Comparison of ENCODE assay signal across 23 mouse cellular contexts in the genomic region with DNA sequence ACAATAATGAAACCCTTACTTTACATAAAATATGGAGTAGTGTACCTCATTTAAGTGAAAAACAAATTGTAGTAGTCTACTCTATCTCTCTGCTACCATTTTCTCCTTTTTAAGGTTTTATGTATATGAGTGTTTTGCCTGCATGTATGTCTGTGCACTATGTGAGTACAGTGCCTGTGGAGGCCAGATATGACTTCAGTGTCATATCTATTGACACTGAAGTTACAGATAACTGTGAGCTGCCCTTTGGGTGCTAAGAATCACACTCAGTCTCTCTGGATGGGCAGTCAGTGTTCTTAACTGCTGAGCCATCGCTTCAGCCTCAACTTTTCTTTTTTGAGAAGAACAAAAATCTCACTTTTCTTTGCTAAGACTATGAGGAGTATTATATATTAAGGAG. TPM values are rescaled to one million over a fixed set of nuclear protein-coding genes. Genes with fewer than 3 reads are reported as not detected.
DNase-seq lines count a peak whose midpoint lies in the region; ATAC-seq lines count a peak whose summit lies in the region.
"Had no signal": no experiment of that assay in that cellular context is flagged by ENCODE, and none has a peak within 500 bp of the region (broad histone marks: within the 10 kb centered on the region; RNA-seq: fewer than 3 reads in every experiment).

No protein-coding gene starts in this region.

- WGBS in liver, embryonic 13.5 days (ENCODE audit: insufficient replicate concordance), result 31% methylated on average over 1 of the region's 1 CpGs

- peak; percentile 11 for DNase-seq in spleen, adult 12 weeks (ENCODE audit: low spot score)
- no peak for DNase-seq in spleen, postnatal 14 days (ENCODE audit: low spot score in 2 of 2)
- peak; percentile 83 for DNase-seq in c-Kit-positive CD71-positive TER-119-positive erythroid progenitor cells, embryonic 14.5 days (ENCODE audit: low spot score)
- peak; percentile 72 for DNase-seq in liver, embryonic 13.5 days
- DNase-seq in urinary bladder, postnatal 10 days (ENCODE audit: low spot score), result no peak
- no peak for DNase-seq in cerebellum, adult 9-11 months
- DNase-seq: B cell, adult 2 months; cerebellum, adult 11 months; cerebellum, postnatal 36 days; kidney, adult 18-20 months; layer of hippocampus, postnatal 36 days; right cerebral cortex, postnatal 25 days; thymus, postnatal 25 days had no signal

- peaks cover 60% of the 10 kb centered on the region for H3K36me3 ChIP-seq in liver, embryonic 13.5 days

- no peaks in the 10 kb centered on the region for H3K9me3 ChIP-seq in liver, embryonic 13.5 days (replicated peaks)
- H3K9me3 ChIP-seq: embryonic facial prominence, embryonic 15.5 days; forebrain, embryonic 12.5 days; hindbrain, embryonic 10.5 days; limb, embryonic 15.5 days; midbrain, embryonic 15.5 days; neural tube, embryonic 15.5 days had no signal

- ATAC-seq in liver, embryonic 13.5 days (ENCODE audit: low read depth), result peak; percentile 100
- no peak for ATAC-seq in activated CD4-positive, CD25-positive, alpha-beta regulatory T cell, adult 4 months
- ATAC-seq: hindbrain, postnatal 0 days; lung, postnatal 0 days; midbrain, embryonic 15.5 days had no signal

- H3K4me1 ChIP-seq in liver, embryonic 13.5 days (replicated peaks), result peaks cover 27% of the 10 kb centered on the region
- H3K4me1 ChIP-seq: embryonic facial prominence, embryonic 15.5 days; forebrain, embryonic 12.5 days; hindbrain, embryonic 10.5 days; limb, embryonic 15.5 days; midbrain, embryonic 15.5 days; neural tube, embryonic 15.5 days had no signal

- H3K27ac ChIP-seq in liver, embryonic 13.5 days, result peak overlapping the region; percentile 91
- H3K27ac ChIP-seq: embryonic facial prominence, embryonic 15.5 days; forebrain, embryonic 12.5 days; hindbrain, embryonic 10.5 days; hindbrain, postnatal 0 days; kidney, postnatal 0 days; limb, embryonic 15.5 days; midbrain, embryonic 15.5 days; neural tube, embryonic 15.5 days had no signal

- H3K27me3 ChIP-seq in liver, embryonic 13.5 days, result no peaks in the 10 kb centered on the region
- H3K27me3 ChIP-seq: embryonic facial prominence, embryonic 15.5 days; forebrain, embryonic 12.5 days; limb, embryonic 15.5 days; midbrain, embryonic 15.5 days; neural tube, embryonic 15.5 days had no signal

- no peak overlapping the region for H3K9ac ChIP-seq in liver, embryonic 13.5 days
- H3K9ac ChIP-seq: embryonic facial prominence, embryonic 15.5 days; forebrain, embryonic 12.5 days; limb, embryonic 15.5 days; midbrain, embryonic 15.5 days; neural tube, embryonic 15.5 days had no signal

- peak overlapping the region; percentile 45; the same call in 1 of the 2 replicates for H3K4me2 ChIP-seq in liver, embryonic 13.5 days
- H3K4me2 ChIP-seq: embryonic facial prominence, embryonic 15.5 days; forebrain, embryonic 12.5 days; limb, embryonic 15.5 days; midbrain, embryonic 15.5 days; neural tube, embryonic 15.5 days had no signal

- no peak overlapping the region for H3K4me3 ChIP-seq in liver, embryonic 13.5 days (replicated peaks)
- H3K4me3 ChIP-seq: embryonic facial prominence, embryonic 15.5 days; forebrain, embryonic 12.5 days; hindbrain, embryonic 10.5 days; limb, embryonic 15.5 days; midbrain, embryonic 15.5 days; neural tube, embryonic 15.5 days had no signal

RNA-seq across cellular contexts. Expression of a gene that starts 26.9 kb away (rescaled TPM):
- polyA plus RNA-seq in liver, embryonic 13.5 days (2015; fragmentation: Nextera tagmentation; extraction: Ambion mirVana), result 133 and 159 TPM in 2 replicates
- polyA plus RNA-seq in activated CD4-positive, CD25-positive, alpha-beta regulatory T cell, adult 4 months (2017; shearing (Covaris generic)), result 10 to 100 TPM; 61.3 to 74.2 TPM

RNA-seq across cellular contexts. Expression of a gene that starts 26.9 kb away (rescaled TPM):
- polyA plus RNA-seq in liver, embryonic 13.5 days (2015; fragmentation: Nextera tagmentation; extraction: Ambion mirVana), result 65.7 and 72.4 TPM in 2 replicates
- polyA plus RNA-seq in activated CD4-positive, CD25-positive, alpha-beta regulatory T cell, adult 4 months (2017; shearing (Covaris generic)), result 10 to 100 TPM; 41.0 to 51.7 TPM

RNA-seq across cellular contexts. Expression of a gene that starts 44.3 kb away (rescaled TPM):
- polyA plus RNA-seq in liver, embryonic 13.5 days (2015; fragmentation: Nextera tagmentation; extraction: Ambion mirVana), result 306 and 325 TPM in 2 replicates
- 100 to 1,000 TPM; 322 to 323 TPM for polyA plus RNA-seq in activated CD4-positive, CD25-positive, alpha-beta regulatory T cell, adult 4 months (2017; shearing (Covaris generic))

RNA-seq across cellular contexts. Expression of a gene that starts 44.6 kb away (rescaled TPM):
- polyA plus RNA-seq in liver, embryonic 13.5 days (2015; fragmentation: Nextera tagmentation; extraction: Ambion mirVana), result 20.3 and 21.5 TPM in 2 replicates
- 1 to 10 TPM; 4.1 to 9.7 TPM for polyA plus RNA-seq in activated CD4-positive, CD25-positive, alpha-beta regulatory T cell, adult 4 months (2017; shearing (Covaris generic))

Comparison
In these comparisons a context has a peak if more than half of its experiments do, and no peak if none do; other contexts are left out.
1. DNase-seq: peak in spleen, adult 12 weeks (single experiment), c-Kit-positive CD71-positive TER-119-positive erythroid progenitor cells, embryonic 14.5 days (single experiment) and liver, embryonic 13.5 days (single experiment); none in spleen, postnatal 14 days (0 of 2), urinary bladder, postnatal 10 days (single experiment) and cerebellum, adult 9-11 months (single experiment).